Mouse (Mus musculus) myocyte (in vitro differentiated cells): Measurements from ENCODE around the gene Kcnn3.

Source experiments
- CEBPB ChIP-seq: IDR thresholded peaks from 2 replicates; pipeline ENCODE4 v1.6.1; 2011; ENCODE audit warnings: mild to moderate bottlenecking, moderate library complexity; ENCODE audit not compliant: poor library complexity, insufficient read depth, severe bottlenecking
- E2F4 ChIP-seq: IDR thresholded peaks from one replicate; pipeline ENCODE4 v1.6.1; 2011; ENCODE audit warnings: mild to moderate bottlenecking, control low read depth, moderate library complexity; ENCODE audit not compliant: insufficient read depth
- MAX ChIP-seq: IDR thresholded peaks from one replicate; pipeline ENCODE4 v1.6.1; 2011; ENCODE audit warnings: low read depth, mild to moderate bottlenecking, control low read depth
- MYOD1 ChIP-seq, 3 experiments: IDR thresholded peaks; one replicate each; pipeline ENCODE4 v1.6.1; 2011; ENCODE audit warnings: control low read depth in 2 of 3, low read depth in 2 of 3, mild to moderate bottlenecking in 2 of 3, moderate library complexity in 1 of 3; ENCODE audit not compliant: insufficient read length in 2 of 3, control insufficient read depth in 1 of 3
- MYOG ChIP-seq, 3 experiments: IDR thresholded peaks; one replicate each; pipeline ENCODE4 v1.6.1; 2011; ENCODE audit warnings: control low read depth in 2 of 3, low read depth in 2 of 3, mild to moderate bottlenecking in 2 of 3; ENCODE audit not compliant: insufficient read length in 2 of 3, control insufficient read depth in 1 of 3, insufficient read depth in 1 of 3
- POLR2A ChIP-seq: IDR thresholded peaks from one replicate; pipeline ENCODE4 v1.6.1; 2011; ENCODE audit warnings: low read depth, mild to moderate bottlenecking, control low read depth, moderate library complexity; ENCODE audit not compliant: insufficient read length
- POLR2AphosphoS2 ChIP-seq: IDR thresholded peaks from one replicate; pipeline ENCODE4 v1.6.1; 2011; ENCODE audit warnings: low read depth, control low read depth; ENCODE audit not compliant: insufficient read length
- SRF ChIP-seq: IDR thresholded peaks from one replicate; pipeline ENCODE4 v1.6.1; 2011; ENCODE audit warnings: low read depth; ENCODE audit not compliant: control insufficient read depth, insufficient read length
- TCF12 ChIP-seq: IDR thresholded peaks from one replicate; pipeline ENCODE4 v1.6.1; 2011; ENCODE audit warnings: mild to moderate bottlenecking, control low read depth; ENCODE audit not compliant: poor library complexity, insufficient read depth, severe bottlenecking
- TCF3 ChIP-seq: IDR thresholded peaks from one replicate; pipeline ENCODE4 v1.6.1; 2011; ENCODE audit warnings: low read depth, control low read depth; ENCODE audit not compliant: insufficient read length
- USF1 ChIP-seq: IDR thresholded peaks from one replicate; pipeline ENCODE4 v1.6.1; 2011; ENCODE audit warnings: low read depth, mild to moderate bottlenecking, control low read depth, moderate library complexity

- TF ChIP-seq E2F4 (no peak), USF1 (no peak), CEBPB (no peak), POLR2A (no peak), SRF (no peak), MYOD1 (IDR thresholded peaks at IDR 0.05; ENCODE audit: control insufficient read depth in 1 of 3, insufficient read length in 2 of 3, low read depth in 2 of 3) (no peak), POLR2AphosphoS2 (no peak), TCF12 (no peak), TCF3 (no peak), MAX (no peak), MYOG (IDR thresholded peaks at IDR 0.05; ENCODE audit: control insufficient read depth in 1 of 3, insufficient read depth in 1 of 3, insufficient read length in 2 of 3, low read depth in 2 of 3) (no peak)
Observed at GRCm38 (mm10) chr3:89535147-89535546, 15.2 kb downstream of the Kcnn3 start.
